Mouse (Mus musculus): Measurements from ENCODE around the gene Dnah7a. TPM values are rescaled to one million over a fixed set of nuclear protein-coding genes. Genes with fewer than 3 reads are reported as not detected.
"Not testable (repeated sequence)": the region's sequence is repeated elsewhere in the genome, so short reads cannot be mapped to it uniquely, and the experiment has no call there.

Gene Dnah7a
- total RNA-seq, 1 experiment, result 0.98 TPM

- Histone ChIP-seq H3K9me3 (ENCODE audit: control insufficient read depth, insufficient read depth, low read depth, low read length) (no peaks in the 10 kb centered on the region), H3K9ac (ENCODE audit: insufficient read depth, low read depth, low read length, poor library complexity, severe bottlenecking) (no peak overlapping the region), H3K27ac (ENCODE audit: insufficient read depth, low read depth, low read length, poor library complexity, severe bottlenecking) (no peak overlapping the region), H3K36me3 (ENCODE audit: control insufficient read depth, insufficient read depth, low read length, poor library complexity, severe bottlenecking) (no peaks in the 10 kb centered on the region), H3K4me3 (ENCODE audit: insufficient read depth in 1 of 2, low read depth in 1 of 2, low read length in 2 of 2, poor library complexity in 1 of 2, severe bottlenecking in 1 of 2) (no peak overlapping the region), H3K4me1 (ENCODE audit: control insufficient read depth in 2 of 2, insufficient read depth in 2 of 2, low read length in 2 of 2, poor library complexity in 1 of 2) (no peaks in the 10 kb centered on the region)
- in situ Hi-C loops (cut with MboI; ENCODE audit: low sequenced_read_pairs in 2 of 2, unreplicated experiment in 2 of 2), result no loop called here
- DNase-seq (ENCODE audit: low read depth, low spot score), result no peak
- TF ChIP-seq CHD2 (IDR thresholded peaks at IDR 0.05; ENCODE audit: low read depth, low read length), result no peak
- TF ChIP-seq ZNF384 (IDR thresholded peaks at IDR 0.05; ENCODE audit: low read depth, low read length), result no peak
Observed at GRCm38 (mm10) chr1:53473699-53474098, 232.9 kb downstream of the Dnah7a start.

GRCm38 (mm10) chr1:53472084-53472483 is 234.5 kb downstream of the Dnah7a start:
- DNase-seq (ENCODE audit: low read depth, low spot score); H3K9ac ChIP-seq (ENCODE audit: insufficient read depth, low read depth, low read length, poor library complexity, severe bottlenecking); H3K4me3 ChIP-seq (ENCODE audit: insufficient read depth in 1 of 2, low read depth in 1 of 2, low read length in 2 of 2, poor library complexity in 1 of 2, severe bottlenecking in 1 of 2); H3K4me1 ChIP-seq (ENCODE audit: control insufficient read depth in 2 of 2, insufficient read depth in 2 of 2, low read length in 2 of 2, poor library complexity in 1 of 2); H3K27ac ChIP-seq (ENCODE audit: insufficient read depth, low read depth, low read length, poor library complexity, severe bottlenecking); in situ Hi-C loops (cut with MboI; ENCODE audit: low sequenced_read_pairs in 2 of 2, unreplicated experiment in 2 of 2); H3K36me3 ChIP-seq (ENCODE audit: control insufficient read depth, insufficient read depth, low read length, poor library complexity, severe bottlenecking); H3K9me3 ChIP-seq (ENCODE audit: control insufficient read depth, insufficient read depth, low read depth, low read length): not testable (repeated sequence)

GRCm38 (mm10) chr1:53467325-53467670 is 239.3 kb downstream of the Dnah7a start:
- Histone ChIP-seq H3K4me3 (ENCODE audit: insufficient read depth in 1 of 2, low read depth in 1 of 2, low read length in 2 of 2, poor library complexity in 1 of 2, severe bottlenecking in 1 of 2) (no peak overlapping the region), H3K9ac (ENCODE audit: insufficient read depth, low read depth, low read length, poor library complexity, severe bottlenecking) (no peak overlapping the region), H3K4me1 (ENCODE audit: control insufficient read depth in 2 of 2, insufficient read depth in 2 of 2, low read length in 2 of 2, poor library complexity in 1 of 2) (no peaks in the 10 kb centered on the region), H3K36me3 (ENCODE audit: control insufficient read depth, insufficient read depth, low read length, poor library complexity, severe bottlenecking) (no peaks in the 10 kb centered on the region), H3K27ac (ENCODE audit: insufficient read depth, low read depth, low read length, poor library complexity, severe bottlenecking) (no peak overlapping the region), H3K9me3 (ENCODE audit: control insufficient read depth, insufficient read depth, low read depth, low read length) (no peaks in the 10 kb centered on the region)
- DNase-seq (ENCODE audit: low read depth, low spot score), result no peak
- no peak for TF ChIP-seq CHD2 (IDR thresholded peaks at IDR 0.05; ENCODE audit: low read depth, low read length)
- no peak for TF ChIP-seq ZC3H11A (IDR thresholded peaks at IDR 0.05; ENCODE audit: borderline replicate concordance, low read depth, low read length)
- TF ChIP-seq ZNF384 (IDR thresholded peaks at IDR 0.05; ENCODE audit: low read depth, low read length), result no peak
- TF ChIP-seq HCFC1 (IDR thresholded peaks at IDR 0.05; ENCODE audit: borderline replicate concordance, insufficient read depth, low read length), result no peak
- no peak for TF ChIP-seq MAFK (IDR thresholded peaks at IDR 0.05; ENCODE audit: insufficient read depth, low read depth, low read length)
- in situ Hi-C loops (cut with MboI; ENCODE audit: low sequenced_read_pairs in 2 of 2, unreplicated experiment in 2 of 2), result no loop called here

- DNase-seq (ENCODE audit: low read depth, low spot score); H3K4me1 ChIP-seq (ENCODE audit: control insufficient read depth in 2 of 2, insufficient read depth in 2 of 2, low read length in 2 of 2, poor library complexity in 1 of 2); in situ Hi-C loops (cut with MboI; ENCODE audit: low sequenced_read_pairs in 2 of 2, unreplicated experiment in 2 of 2): not testable (repeated sequence)
Observed at GRCm38 (mm10) chr1:53466524-53467324, 239.9 kb downstream of the Dnah7a start.

GRCm38 (mm10) chr1:53439173-53439572 is 267.4 kb downstream of the Dnah7a start:
- H3K36me3 ChIP-seq (ENCODE audit: control insufficient read depth, insufficient read depth, low read length, poor library complexity, severe bottlenecking); H3K9me3 ChIP-seq (ENCODE audit: control insufficient read depth, insufficient read depth, low read depth, low read length); H3K27ac ChIP-seq (ENCODE audit: insufficient read depth, low read depth, low read length, poor library complexity, severe bottlenecking); H3K4me1 ChIP-seq (ENCODE audit: control insufficient read depth in 2 of 2, insufficient read depth in 2 of 2, low read length in 2 of 2, poor library complexity in 1 of 2); DNase-seq (ENCODE audit: low read depth, low spot score); H3K4me3 ChIP-seq (ENCODE audit: insufficient read depth in 1 of 2, low read depth in 1 of 2, low read length in 2 of 2, poor library complexity in 1 of 2, severe bottlenecking in 1 of 2); H3K9ac ChIP-seq (ENCODE audit: insufficient read depth, low read depth, low read length, poor library complexity, severe bottlenecking); in situ Hi-C loops (cut with MboI; ENCODE audit: low sequenced_read_pairs in 2 of 2, unreplicated experiment in 2 of 2): not testable (repeated sequence)

More at GRCm38 (mm10) chr1:53466524-53467324, 239.9 kb downstream of the Dnah7a start:
- H3K9me3 ChIP-seq (ENCODE audit: control insufficient read depth, insufficient read depth, low read depth, low read length); H3K36me3 ChIP-seq (ENCODE audit: control insufficient read depth, insufficient read depth, low read length, poor library complexity, severe bottlenecking); H3K27ac ChIP-seq (ENCODE audit: insufficient read depth, low read depth, low read length, poor library complexity, severe bottlenecking); H3K9ac ChIP-seq (ENCODE audit: insufficient read depth, low read depth, low read length, poor library complexity, severe bottlenecking); H3K4me3 ChIP-seq (ENCODE audit: insufficient read depth in 1 of 2, low read depth in 1 of 2, low read length in 2 of 2, poor library complexity in 1 of 2, severe bottlenecking in 1 of 2): not testable (repeated sequence)

- H3K4me3 ChIP-seq (ENCODE audit: insufficient read depth in 1 of 2, low read depth in 1 of 2, low read length in 2 of 2, poor library complexity in 1 of 2, severe bottlenecking in 1 of 2); H3K4me1 ChIP-seq (ENCODE audit: control insufficient read depth in 2 of 2, insufficient read depth in 2 of 2, low read length in 2 of 2, poor library complexity in 1 of 2); in situ Hi-C loops (cut with MboI; ENCODE audit: low sequenced_read_pairs in 2 of 2, unreplicated experiment in 2 of 2); DNase-seq (ENCODE audit: low read depth, low spot score); H3K36me3 ChIP-seq (ENCODE audit: control insufficient read depth, insufficient read depth, low read length, poor library complexity, severe bottlenecking); H3K27ac ChIP-seq (ENCODE audit: insufficient read depth, low read depth, low read length, poor library complexity, severe bottlenecking); H3K9ac ChIP-seq (ENCODE audit: insufficient read depth, low read depth, low read length, poor library complexity, severe bottlenecking); H3K9me3 ChIP-seq (ENCODE audit: control insufficient read depth, insufficient read depth, low read depth, low read length): not testable (repeated sequence)
Observed at GRCm38 (mm10) chr1:53432433-53432832, 274.2 kb downstream of the Dnah7a start.
